Mouse (Mus musculus) MEL (cell line): ENCODE data around the gene Fus. TPM values are rescaled to one million over a fixed set of nuclear protein-coding genes. Genes with fewer than 3 reads are reported as not detected.
A peak's percentile ranks its signal among the peaks of the same experiment; 100 is the strongest.

Source experiments
- DNase-seq: peaks from one replicate; pipeline ENCODE4 v3.0.0; 2011; ENCODE audit warnings: low read depth, low spot score
- H3K27ac ChIP-seq: 2 replicates; pipeline ENCODE4 v1.5.1; 2012; ENCODE audit warnings: low read depth, mild to moderate bottlenecking, control low read depth, low read length, moderate library complexity; ENCODE audit not compliant: control insufficient read depth
- H3K27me3 ChIP-seq, 2 experiments: fragments of 150-350 bp in 1 of 2; sonication (generic) in 1 of 2; 2 replicates each; pipeline ENCODE4 v1.6.1; 2012; ENCODE audit warnings: low read length in 2 of 2, mild to moderate bottlenecking in 2 of 2, improper control_type of control experiment in 1 of 2, moderate library complexity in 1 of 2; ENCODE audit not compliant: insufficient read depth in 2 of 2, control insufficient read depth in 1 of 2
- H3K36me3 ChIP-seq, 2 experiments: 2 replicates each; pipeline ENCODE4 v1.6.1; 2012 to 2014; ENCODE audit warnings: low read length in 2 of 2, improper control_type of control experiment in 1 of 2, inconsistent platforms in 1 of 2, mild to moderate bottlenecking in 1 of 2; ENCODE audit not compliant: insufficient read depth in 2 of 2, control insufficient read depth in 1 of 2
- H3K4me1 ChIP-seq, 2 experiments: fragments of 150-350 bp in 1 of 2; sonication (generic) in 1 of 2; 2 replicates each; pipeline ENCODE4 v1.6.1; 2012; ENCODE audit warnings: low read length in 2 of 2, improper control_type of control experiment in 1 of 2, mild to moderate bottlenecking in 1 of 2; ENCODE audit not compliant: insufficient read depth in 2 of 2, control insufficient read depth in 1 of 2
- H3K4me3 ChIP-seq, 2 experiments: fragments of 150-350 bp in 1 of 2; sonication (generic) in 1 of 2; 2 replicates each; pipeline ENCODE4 v1.5.1; 2012; ENCODE audit warnings: low read depth in 2 of 2, low read length in 2 of 2, mild to moderate bottlenecking in 2 of 2, moderate library complexity in 2 of 2, control low read depth in 1 of 2, improper control_type of control experiment in 1 of 2; ENCODE audit not compliant: control insufficient read depth in 1 of 2, insufficient read depth in 1 of 2
- H3K79me2 ChIP-seq: 2 replicates; pipeline ENCODE4 v1.6.1; 2012; ENCODE audit warnings: mild to moderate bottlenecking, low read length, moderate library complexity; ENCODE audit not compliant: control insufficient read depth, poor library complexity, insufficient read depth
- H3K9ac ChIP-seq: 2 replicates; pipeline ENCODE4 v1.6.1; 2012; ENCODE audit warnings: low read depth, mild to moderate bottlenecking, control low read depth, low read length, moderate library complexity; ENCODE audit not compliant: control insufficient read depth, poor library complexity, severe bottlenecking
- H3K9me3 ChIP-seq: fragments of 150-350 bp; sonication (generic); replicated peaks from 2 replicates; pipeline ENCODE4 v1.6.1; 2012; ENCODE audit warnings: mild to moderate bottlenecking, low read length, improper control_type of control experiment, moderate library complexity; ENCODE audit not compliant: insufficient read depth
- CTCF ChIP-seq, 3 experiments: IDR thresholded peaks in 2 of 3; conservative IDR thresholded peaks in 1 of 3; 2 replicates each; pipeline ENCODE4 v1.5.1; 2011 to 2012; ENCODE audit warnings: low read length in 3 of 3, low read depth in 2 of 3, mild to moderate bottlenecking in 2 of 3, improper control_type of control experiment in 1 of 3, inconsistent platforms in 1 of 3, mixed read lengths in 1 of 3, moderate library complexity in 1 of 3; ENCODE audit not compliant: control insufficient read depth in 1 of 3, insufficient read depth in 1 of 3, poor library complexity in 1 of 3, severe bottlenecking in 1 of 3
- E2F4 ChIP-seq: IDR thresholded peaks from 2 replicates; pipeline ENCODE4 v1.6.1; 2011; ENCODE audit warnings: low read depth, low read length, improper control_type of control experiment, borderline replicate concordance
- ETS1 ChIP-seq: IDR thresholded peaks from 2 replicates; pipeline ENCODE4 v1.6.1; 2012; ENCODE audit warnings: low read depth, mild to moderate bottlenecking, inconsistent platforms, low read length, improper control_type of control experiment, moderate library complexity
- HCFC1 ChIP-seq: IDR thresholded peaks from 2 replicates; pipeline ENCODE4 v1.6.1; 2012; ENCODE audit warnings: low read depth, mild to moderate bottlenecking, inconsistent platforms, low read length, improper control_type of control experiment, moderate library complexity
- JUND ChIP-seq: IDR thresholded peaks from 2 replicates; pipeline ENCODE4 v1.6.1; 2011; ENCODE audit warnings: low read depth, mild to moderate bottlenecking, improper control_type of control experiment, low read length
- KAT2A ChIP-seq: conservative IDR thresholded peaks from 2 replicates; pipeline ENCODE4 v1.6.1; 2012; ENCODE audit warnings: low read depth, low read length, improper control_type of control experiment, inconsistent platforms
- MAZ ChIP-seq: IDR thresholded peaks from 2 replicates; pipeline ENCODE4 v1.6.1; 2012; ENCODE audit warnings: low read depth, mild to moderate bottlenecking, inconsistent platforms, low read length, improper control_type of control experiment
- MEF2A ChIP-seq: IDR thresholded peaks from 2 replicates; pipeline ENCODE4 v1.6.1; 2014; ENCODE audit warnings: low read depth, mild to moderate bottlenecking, inconsistent platforms, low read length, improper control_type of control experiment; ENCODE audit not compliant: poor library complexity, insufficient replicate concordance, severe bottlenecking; ENCODE audit errors: extremely low read depth
- MYB ChIP-seq: IDR thresholded peaks from 2 replicates; pipeline ENCODE4 v1.6.1; 2011; ENCODE audit warnings: mild to moderate bottlenecking, low read depth, low read length, improper control_type of control experiment
- NELFE ChIP-seq: IDR thresholded peaks from 2 replicates; pipeline ENCODE4 v1.6.1; 2011; ENCODE audit warnings: low read depth, low read length, improper control_type of control experiment
- POLR2AphosphoS2 ChIP-seq: IDR thresholded peaks from 2 replicates; pipeline ENCODE4 v1.6.1; 2011; ENCODE audit warnings: low read length, improper control_type of control experiment
- SMC3 ChIP-seq: IDR thresholded peaks from 2 replicates; pipeline ENCODE4 v1.6.1; 2011; ENCODE audit warnings: low read depth, low read length, improper control_type of control experiment
- TAL1 ChIP-seq: IDR thresholded peaks from 2 replicates; pipeline ENCODE4 v1.6.1; 2012; ENCODE audit warnings: mild to moderate bottlenecking, inconsistent platforms, low read length, moderate library complexity, mixed read lengths
- TBP ChIP-seq: IDR thresholded peaks from 2 replicates; pipeline ENCODE4 v1.8.0; 2011; ENCODE audit warnings: low read depth, low read length, improper control_type of control experiment
- TCF12 ChIP-seq: IDR thresholded peaks from 2 replicates; pipeline ENCODE4 v1.6.1; 2014; ENCODE audit warnings: low read depth, mild to moderate bottlenecking, inconsistent platforms, low read length, improper control_type of control experiment, moderate library complexity
- UBTF ChIP-seq: IDR thresholded peaks from 2 replicates; pipeline ENCODE4 v1.6.1; 2012; ENCODE audit warnings: low read depth, mild to moderate bottlenecking, inconsistent platforms, low read length, improper control_type of control experiment, moderate library complexity, borderline replicate concordance; ENCODE audit not compliant: insufficient read depth
- USF1 ChIP-seq: IDR thresholded peaks from 2 replicates; pipeline ENCODE4 v1.6.1; 2014; ENCODE audit warnings: low read depth, mild to moderate bottlenecking, inconsistent platforms, low read length, improper control_type of control experiment, moderate library complexity
- ZMIZ1 ChIP-seq: IDR thresholded peaks from 2 replicates; pipeline ENCODE4 v1.6.1; 2012; ENCODE audit warnings: low read depth, mild to moderate bottlenecking, inconsistent platforms, low read length, improper control_type of control experiment, moderate library complexity
- ZNF384 ChIP-seq: IDR thresholded peaks from 2 replicates; pipeline ENCODE4 v1.6.1; 2012; ENCODE audit warnings: low read depth, mild to moderate bottlenecking, inconsistent platforms, low read length, improper control_type of control experiment
- polyA plus RNA-seq, 2 experiments: library from polyadenylated mRNA; stranded (reverse) in 1 of 2; unstranded in 1 of 2; fragments of >175 nt in 1 of 2; fragments of >200 nt in 1 of 2; gene quantifications; 2 replicates each; pipeline versions ENCODE4 v1.2.1 to v1.2.4; 2012; ENCODE audit warnings: low replicate concordance in 2 of 2, low read depth in 1 of 2; ENCODE audit not compliant: insufficient read length in 2 of 2, insufficient read depth in 1 of 2, missing spikeins in 1 of 2
- total RNA-seq: library from RNA; depleted of rRNA; stranded (reverse); fragments of 300-350 nt; gene quantifications from 2 replicates; pipeline ENCODE4 v1.2.3, GENCODE M21; 2012

Gene Fus
- total and polyA plus RNA-seq, 3 experiments = 49.7 to 848 (median 346) TPM

GRCm38 (mm10) chr7:127931351-127932135 lies 35.7 kb upstream of the Fus start:
- Histone ChIP-seq H3K27me3 (no peaks in the 10 kb centered on the region), H3K9ac (no peak overlapping the region), H3K36me3 (peaks cover 0 to 14% of the 10 kb centered on the region in 2 experiments; a peak in 2 of 4 replicates), H3K4me3 (no peak overlapping the region), H3K79me2 (peaks cover 1% of the 10 kb centered on the region; the same call in 1 of the 2 replicates), H3K9me3 (no peaks in the 10 kb centered on the region), H3K4me1 (peaks cover 2 to 21% of the 10 kb centered on the region in 2 experiments; a peak in 3 of 4 replicates), H3K27ac (no peak overlapping the region)
- no peak for TF ChIP-seq POLR2AphosphoS2
- TF ChIP-seq TCF12 = no peak
- no peak for TF ChIP-seq ETS1
- no peak for TF ChIP-seq E2F4
- no peak for TF ChIP-seq JUND
- no peak for TF ChIP-seq KAT2A
- no peak for TF ChIP-seq TAL1
- no peak for TF ChIP-seq UBTF
- TF ChIP-seq HCFC1 = no peak
- no peak for TF ChIP-seq MAZ
- no peak for TF ChIP-seq ZNF384
- TF ChIP-seq NELFE = no peak
- no peak for TF ChIP-seq TBP
- no peak for TF ChIP-seq MYB
- no peak for TF ChIP-seq USF1
- TF ChIP-seq ZMIZ1 = no peak
- TF ChIP-seq MEF2A = no peak
- no peak for DNase-seq

DNA sequence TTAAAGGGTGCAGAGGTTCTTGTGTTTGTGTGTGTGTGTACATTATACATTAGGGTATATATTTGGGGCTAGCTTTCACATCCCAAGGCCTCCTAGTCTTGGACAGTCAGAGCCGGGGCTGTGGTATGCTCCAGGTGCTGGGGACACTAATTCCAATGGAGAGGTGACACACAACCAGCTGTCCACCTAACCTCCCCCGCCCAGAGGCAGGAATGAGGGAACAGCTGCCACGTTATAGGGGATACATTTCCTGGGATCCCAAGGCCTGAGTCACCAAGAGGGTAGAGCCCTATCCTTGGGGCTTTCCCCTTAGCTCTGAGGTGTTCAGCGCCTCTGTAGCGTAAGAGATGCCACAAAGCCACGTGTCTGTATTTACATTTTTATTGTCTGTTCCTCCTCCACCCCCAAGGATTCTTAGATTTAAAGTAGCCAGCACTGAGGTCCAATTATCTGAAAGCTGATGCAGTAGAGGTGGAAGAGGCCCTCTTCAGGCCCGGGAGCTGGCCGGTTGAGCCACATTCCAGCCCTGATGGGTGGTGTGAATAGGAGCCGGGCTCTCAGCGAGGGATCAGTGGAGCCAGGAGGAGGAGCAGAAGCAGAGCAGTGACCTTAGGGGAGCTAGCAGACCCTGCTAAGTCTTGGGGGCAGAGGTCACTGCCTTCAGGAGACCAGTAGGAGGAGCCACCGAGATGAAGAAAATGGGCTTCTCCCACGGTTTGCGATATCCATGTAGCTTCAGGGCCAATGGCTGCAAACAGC lies 34.8 kb upstream of the Fus start:
- no peak for DNase-seq
- H3K36me3 ChIP-seq = peaks cover 0 to 14% of the 10 kb centered on the region in 2 experiments; a peak in 2 of 4 replicates
- no peak overlapping the region for H3K27ac ChIP-seq
- H3K9me3 ChIP-seq = no peaks in the 10 kb centered on the region
- H3K27me3 ChIP-seq = no peaks in the 10 kb centered on the region
- H3K79me2 ChIP-seq = peaks cover 1% of the 10 kb centered on the region; the same call in 1 of the 2 replicates
- H3K4me3 ChIP-seq = no peak overlapping the region
- TF ChIP-seq CTCF (IDR thresholded peaks at IDR 0.05 in 2 of 3, conservative IDR thresholded peaks at IDR 0.05 in 1 of 3; ENCODE audit: control insufficient read depth in 1 of 3, insufficient read depth in 1 of 3, low read depth in 2 of 3, low read length in 3 of 3, poor library complexity in 1 of 3, severe bottlenecking in 1 of 3) (peak; percentile 13 to 30 (median 20); a peak in 2 of 6 replicates), SMC3 (no peak)
- peaks cover 2 to 21% of the 10 kb centered on the region in 2 experiments; a peak in 3 of 4 replicates for H3K4me1 ChIP-seq
- H3K9ac ChIP-seq = no peak overlapping the region
